Mouse (Mus musculus) cerebellum, adult 11-12 months (tissue): ENCODE data around the gene Tagln.
A peak's percentile ranks its signal among the peaks of the same experiment; 100 is the strongest.

Experiments used
- DNase-seq: peaks from one replicate; pipeline ENCODE4 v3.0.0; 2022

The Tagln gene

GRCm38 (mm10) chr9:45935628-45936210 is at the start of gene Tagln:
Gene Tagln, minus strand, starts transcription at chr9:45936058.
- DNase-seq = no peak

GRCm38 (mm10) chr9:45985229-45985567 is 49.3 kb upstream of the Tagln start:
- peak; percentile 60 for DNase-seq

GRCm38 (mm10) chr9:45984409-45985228 is 48.8 kb upstream of the Tagln start:
- DNase-seq = peak; percentile 90

- DNase-seq = peak; percentile 59
Measured at GRCm38 (mm10) chr9:45983676-45984408, 48.0 kb upstream of the Tagln start.

- DNase-seq = no peak
Measured at GRCm38 (mm10) chr9:45981331-45981730, 45.5 kb upstream of the Tagln start.

- DNase-seq = no peak
Measured at GRCm38 (mm10) chr9:45980611-45981010, 44.8 kb upstream of the Tagln start.

GRCm38 (mm10) chr9:45979778-45980177 is 43.9 kb upstream of the Tagln start:
- no peak for DNase-seq

- DNase-seq = no peak
Measured at GRCm38 (mm10) chr9:45976884-45977283, 41.0 kb upstream of the Tagln start.

- no peak for DNase-seq
Measured at GRCm38 (mm10) chr9:45963577-45963976, 27.7 kb upstream of the Tagln start.

GRCm38 (mm10) chr9:45961855-45962254 is 26.0 kb upstream of the Tagln start:
- DNase-seq = no peak

GRCm38 (mm10) chr9:45959661-45960060 is 23.8 kb upstream of the Tagln start:
- DNase-seq = no peak

- no peak for DNase-seq
Measured at GRCm38 (mm10) chr9:45958851-45959250, 23.0 kb upstream of the Tagln start.

GRCm38 (mm10) chr9:45958023-45958670 is 22.3 kb upstream of the Tagln start:
- DNase-seq = no peak

GRCm38 (mm10) chr9:45955107-45955963 is 19.5 kb upstream of the Tagln start, which contains the start of gene Sidt2:
Gene Sidt2, minus strand, starts transcription at chr9:45955258.
- DNase-seq = peak; percentile 88

- DNase-seq = peak; percentile 73
Measured at GRCm38 (mm10) chr9:45954294-45955106, 18.6 kb upstream of the Tagln start.

- DNase-seq = peak; percentile 22
Measured at GRCm38 (mm10) chr9:45953511-45954293, 17.8 kb upstream of the Tagln start.

- no peak for DNase-seq
Measured at GRCm38 (mm10) chr9:45952890-45953289, 17.0 kb upstream of the Tagln start.

GRCm38 (mm10) chr9:45952057-45952456 is 16.2 kb upstream of the Tagln start:
- DNase-seq = peak; percentile 4

GRCm38 (mm10) chr9:45946872-45947183 is 11.0 kb upstream of the Tagln start:
- no peak for DNase-seq

GRCm38 (mm10) chr9:45946182-45946871 is 10.5 kb upstream of the Tagln start:
- peak; percentile 54 for DNase-seq
